Mouse (Mus musculus) kidney, embryonic 16.5 days (tissue): ENCODE measurements around the gene Gna15. TPM values are rescaled to one million over a fixed set of nuclear protein-coding genes. Genes with fewer than 3 reads are reported as not detected.

ENCODE experiments used
- ATAC-seq: fragments of 200-750 bp; cut with Nextera tagmentation; 2 replicates; pipeline ENCODE4 v1.8.0; 2017; ENCODE audit warnings: moderate TSS enrichment; ENCODE audit not compliant: low FRiP score, low TSS enrichment
- H3K27ac ChIP-seq: fragments of 300-500 bp; sonication (generic); 2 replicates; pipeline ENCODE4 v1.5.1; 2014; ENCODE audit warnings: low read length
- H3K27me3 ChIP-seq: fragments of 300-500 bp; sonication (generic); 2 replicates; pipeline ENCODE4 v1.6.1; 2014; ENCODE audit warnings: low read length, control low read depth, mixed read lengths; ENCODE audit not compliant: insufficient read depth
- H3K36me3 ChIP-seq: fragments of 300-500 bp; sonication (generic); 2 replicates; pipeline ENCODE4 v1.6.1; 2014; ENCODE audit warnings: low read length, control low read depth, mixed read lengths; ENCODE audit not compliant: insufficient read depth
- H3K4me1 ChIP-seq: fragments of 300-500 bp; sonication (generic); 2 replicates; pipeline ENCODE4 v1.6.1; 2014; ENCODE audit warnings: low read length, control low read depth, mixed read lengths; ENCODE audit not compliant: insufficient read depth
- H3K4me2 ChIP-seq: fragments of 300-500 bp; sonication (generic); replicated peaks from 2 replicates; pipeline ENCODE4 v1.6.1; 2014; ENCODE audit warnings: low read depth, low read length
- H3K4me3 ChIP-seq: fragments of 300-500 bp; sonication (generic); 2 replicates; pipeline ENCODE4 v1.5.1; 2014; ENCODE audit warnings: mild to moderate bottlenecking, low read length
- H3K9ac ChIP-seq: fragments of 300-500 bp; sonication (generic); replicated peaks from 2 replicates; pipeline ENCODE4 v1.6.1; 2014; ENCODE audit warnings: low read length
- H3K9me3 ChIP-seq: fragments of 300-500 bp; sonication (generic); 2 replicates; pipeline ENCODE4 v1.6.1; 2016; ENCODE audit warnings: low read length, control low read depth
- WGBS: fragments of 180-500 bp; shearing (Covaris S2); extraction: QIAGEN DNeasy Blood & Tissue Kit; methylation state at CpG from one replicate; pipeline ENCODE4 v1.1.7; 2014; 5-methylcytosine and 5-hydroxymethylcytosine counted together
- polyA plus RNA-seq: library from polyadenylated mRNA; unstranded; fragments of >200 nt; fragmentation: Nextera tagmentation; extraction: Ambion mirVana; gene quantifications from 2 replicates; pipeline ENCODE4 v1.2.1, GENCODE M21; 2015

Gna15 gene
- polyA plus RNA-seq, result 0.70 and 0.98 TPM in 2 replicates

GRCm38 (mm10) chr10:81524051-81524605, at the start of gene Gna15:
Gene Gna15 (minus strand): TSS chr10:81524225.
- H3K27ac ChIP-seq, result no peak within 1 kb of the TSS
- H3K36me3 ChIP-seq, result peaks cover 7% of the 10 kb centered on the region; the same call in 1 of the 2 replicates
- H3K4me1 ChIP-seq, result peaks cover 3% of the 10 kb centered on the region; the same call in 1 of the 2 replicates
- no peaks in the 10 kb centered on the region for H3K9me3 ChIP-seq
- H3K27me3 ChIP-seq, result no peaks in the 10 kb centered on the region
- peak within 1 kb of the TSS; percentile 11; the same call in 1 of the 2 replicates for H3K4me3 ChIP-seq
- peak within 1 kb of the TSS; percentile 48; the same call in 1 of the 2 replicates for H3K9ac ChIP-seq
- no peak within 1 kb of the TSS; the same call in 1 of the 2 replicates for H3K4me2 ChIP-seq
- ATAC-seq, result no peak
- 23% methylated on average over 9 of the region's 9 CpGs for WGBS

- 23% methylated on average over 9 of the region's 9 CpGs for WGBS
- ATAC-seq, result no peak
- H3K9me3 ChIP-seq, result no peaks in the 10 kb centered on the region
- H3K9ac ChIP-seq, result peak overlapping the region; percentile 38
- no peak overlapping the region for H3K4me3 ChIP-seq
- H3K27me3 ChIP-seq, result peaks cover 26% of the 10 kb centered on the region
- peaks cover 6% of the 10 kb centered on the region; the same call in 1 of the 2 replicates for H3K36me3 ChIP-seq
- H3K4me1 ChIP-seq, result peaks cover 81% of the 10 kb centered on the region
- peak overlapping the region; percentile 96 for H3K27ac ChIP-seq
- H3K4me2 ChIP-seq, result peak overlapping the region; percentile 28
These were observed 49.0 kb upstream of the Gna15 start for GRCm38 (mm10) chr10:81572975-81573374.

- Histone ChIP-seq H3K9me3 (no peaks in the 10 kb centered on the region), H3K27ac (peak overlapping the region; percentile 96), H3K4me1 (peaks cover 86% of the 10 kb centered on the region), H3K9ac (peak overlapping the region; percentile 58), H3K27me3 (peaks cover 22% of the 10 kb centered on the region), H3K4me3 (peak overlapping the region; percentile 37), H3K4me2 (peak overlapping the region; percentile 95), H3K36me3 (0 out of 2 replicates have a peak, but pooled peaks cover 3% of the 10 kb centered on the region)
- ATAC-seq, result peak; percentile 0; the same call in 1 of the 2 replicates
- WGBS, result 6% methylated on average over 9 of the region's 9 CpGs
These were observed 48.2 kb upstream of the Gna15 start for GRCm38 (mm10) chr10:81572133-81572671.

GRCm38 (mm10) chr10:81571501-81571876, 47.5 kb upstream of the Gna15 start:
- Histone ChIP-seq H3K27ac (peak overlapping the region; percentile 96), H3K4me3 (peak overlapping the region; percentile 52), H3K9ac (peak overlapping the region; percentile 58), H3K4me2 (peak overlapping the region; percentile 95), H3K4me1 (peaks cover 80% of the 10 kb centered on the region), H3K9me3 (no peaks in the 10 kb centered on the region), H3K27me3 (peaks cover 20% of the 10 kb centered on the region), H3K36me3 (peaks cover 3% of the 10 kb centered on the region; the same call in 1 of the 2 replicates)
- ATAC-seq, result peak; percentile 88
- WGBS, result under 1% methylated on average over 18 of the region's 18 CpGs

GRCm38 (mm10) chr10:81570831-81571500, 46.9 kb upstream of the Gna15 start:
- peak overlapping the region; percentile 53 for H3K9ac ChIP-seq
- peaks cover 5% of the 10 kb centered on the region for H3K36me3 ChIP-seq
- peaks cover 76% of the 10 kb centered on the region for H3K4me1 ChIP-seq
- H3K27me3 ChIP-seq, result peaks cover 16% of the 10 kb centered on the region; the same call in 1 of the 2 replicates
- peak overlapping the region; percentile 52 for H3K4me3 ChIP-seq
- peak; percentile 67 for ATAC-seq
- WGBS, result under 1% methylated on average over 33 of the region's 34 CpGs
- H3K4me2 ChIP-seq, result peak overlapping the region; percentile 95
- H3K27ac ChIP-seq, result peak overlapping the region; percentile 92
- H3K9me3 ChIP-seq, result no peaks in the 10 kb centered on the region

GRCm38 (mm10) chr10:81570238-81570800, 46.3 kb upstream of the Gna15 start:
- H3K4me2 ChIP-seq, result peak overlapping the region; percentile 95
- peak overlapping the region; percentile 46 for H3K9ac ChIP-seq
- H3K36me3 ChIP-seq, result peaks cover 12% of the 10 kb centered on the region
- 4% methylated on average over 6 of the region's 11 CpGs for WGBS
- peaks cover 75% of the 10 kb centered on the region for H3K4me1 ChIP-seq
- ATAC-seq, result no peak; the same call in 1 of the 2 replicates
- H3K9me3 ChIP-seq, result no peaks in the 10 kb centered on the region
- peaks cover 17% of the 10 kb centered on the region; the same call in 1 of the 2 replicates for H3K27me3 ChIP-seq
- peak overlapping the region; percentile 92 for H3K27ac ChIP-seq
- peak overlapping the region; percentile 52 for H3K4me3 ChIP-seq

GRCm38 (mm10) chr10:81569507-81570237, 45.6 kb upstream of the Gna15 start:
- ATAC-seq, result no peak
- peaks cover 76% of the 10 kb centered on the region for H3K4me1 ChIP-seq
- H3K9ac ChIP-seq, result no peak overlapping the region; the same call in 1 of the 2 replicates
- no peak overlapping the region for H3K4me3 ChIP-seq
- H3K27ac ChIP-seq, result peak overlapping the region; percentile 92
- 0 out of 2 replicates have a peak overlapping the region, but pooled peaks have one; percentile 95 for H3K4me2 ChIP-seq
- H3K9me3 ChIP-seq, result no peaks in the 10 kb centered on the region
- peaks cover 17% of the 10 kb centered on the region; the same call in 1 of the 2 replicates for H3K27me3 ChIP-seq
- H3K36me3 ChIP-seq, result peaks cover 18% of the 10 kb centered on the region
- WGBS, result 43% methylated on average over 9 of the region's 9 CpGs

GRCm38 (mm10) chr10:81568381-81569191, 44.6 kb upstream of the Gna15 start:
- Histone ChIP-seq H3K4me2 (peak overlapping the region; percentile 35), H3K9ac (peak overlapping the region; percentile 30), H3K9me3 (no peaks in the 10 kb centered on the region), H3K4me1 (peaks cover 76% of the 10 kb centered on the region), H3K36me3 (peaks cover 22% of the 10 kb centered on the region), H3K27ac (peak overlapping the region; percentile 92), H3K27me3 (peaks cover 12% of the 10 kb centered on the region; the same call in 1 of the 2 replicates), H3K4me3 (no peak overlapping the region)
- peak; percentile 10 for ATAC-seq
- WGBS, result 9% methylated on average over 14 of the region's 16 CpGs
